In genomic region chr1:156572952-156573351, GRCm38 (mm10) we compare ENCODE assay signal across 29 mouse cellular contexts. TPM values are rescaled to one million over a fixed set of nuclear protein-coding genes. Genes with fewer than 3 reads are reported as not detected.
DNase-seq lines count a peak whose midpoint lies in the region; ATAC-seq and TF ChIP-seq lines count a peak whose summit lies in the region.
"Had no signal": no experiment of that assay in that cellular context is flagged by ENCODE, and none has a peak within 500 bp of the region (broad histone marks: within the 10 kb centered on the region; RNA-seq: fewer than 3 reads in every experiment).

No protein-coding gene starts in this region.

- 66% methylated on average over 4 of the region's 4 CpGs for WGBS in forebrain, postnatal 0 days
- 81% methylated on average over 4 of the region's 4 CpGs for WGBS in forebrain, embryonic 14.5 days

- DNase-seq in forebrain, postnatal 0 days: peak; percentile 34
- DNase-seq in forebrain, embryonic 14.5 days (ENCODE audit: low spot score): no peak
- DNase-seq in layer of hippocampus, adult 18-20 months (ENCODE audit: low spot score in 2 of 2): peak; percentile 50 to 69
- no peak for DNase-seq in layer of hippocampus, postnatal 10 days (ENCODE audit: low spot score in 2 of 2)
- peak; percentile 24 for DNase-seq in layer of hippocampus, adult 9-10 months (ENCODE audit: low spot score)
- DNase-seq in ovary, postnatal 36 days (ENCODE audit: low spot score): no peak
- DNase-seq: adrenal gland, postnatal 10 days; cerebellum, adult 11-12 months; cerebellum, adult 9-11 months; gastrocnemius, postnatal 10 days; heart, postnatal 14 days; kidney, postnatal 14 days; left cerebral cortex, postnatal 4 days; liver, postnatal 0 days; lung, postnatal 4 days; right cerebral cortex, postnatal 4 days; thymus, adult 18-20 months; thymus, postnatal 36 days had no signal

- peak; percentile 54; the same call in 1 of the 2 replicates for ATAC-seq in forebrain, postnatal 0 days
- no peak for ATAC-seq in forebrain, embryonic 14.5 days
- no peak for ATAC-seq in granulocyte monocyte progenitor cell, adult 5-6 weeks (replicated peaks; ENCODE audit: poor library complexity, severe bottlenecking)
- ATAC-seq: liver, embryonic 12.5 days; liver, postnatal 0 days; Patski had no signal

- H3K27ac ChIP-seq in forebrain, postnatal 0 days (ENCODE audit: low read depth, low read length): no peak overlapping the region; the same call in 1 of the 2 replicates
- H3K27ac ChIP-seq in forebrain, embryonic 14.5 days (ENCODE audit: low read depth, low read length): no peak overlapping the region
- H3K27ac ChIP-seq: embryonic facial prominence, embryonic 13.5 days; forebrain, embryonic 10.5 days; hindbrain, embryonic 10.5 days; hindbrain, embryonic 15.5 days; liver, embryonic 12.5 days; midbrain, embryonic 12.5 days; neural tube, embryonic 15.5 days; stomach, postnatal 0 days had no signal

- no peaks in the 10 kb centered on the region for H3K36me3 ChIP-seq in forebrain, postnatal 0 days (ENCODE audit: insufficient read depth)
- H3K36me3 ChIP-seq in forebrain, embryonic 14.5 days (ENCODE audit: control insufficient read depth, insufficient read depth, low read length): no peaks in the 10 kb centered on the region
- H3K36me3 ChIP-seq: embryonic facial prominence, embryonic 13.5 days; forebrain, embryonic 10.5 days; hindbrain, embryonic 10.5 days; hindbrain, embryonic 15.5 days; liver, embryonic 12.5 days; midbrain, embryonic 12.5 days; neural tube, embryonic 15.5 days had no signal

- no peaks in the 10 kb centered on the region for H3K27me3 ChIP-seq in forebrain, postnatal 0 days (ENCODE audit: insufficient read depth, low read length)
- no peaks in the 10 kb centered on the region for H3K27me3 ChIP-seq in forebrain, embryonic 14.5 days (replicated peaks; ENCODE audit: control insufficient read depth, insufficient read depth, low read length)
- H3K27me3 ChIP-seq: embryonic facial prominence, embryonic 13.5 days; hindbrain, embryonic 15.5 days; liver, embryonic 12.5 days; megakaryocyte, embryonic 14.5 days; midbrain, embryonic 12.5 days; neural tube, embryonic 15.5 days; Patski had no signal

- no peaks in the 10 kb centered on the region for H3K4me1 ChIP-seq in forebrain, postnatal 0 days (ENCODE audit: insufficient read depth)
- H3K4me1 ChIP-seq in forebrain, embryonic 14.5 days (ENCODE audit: control insufficient read depth, insufficient read depth, low read length): no peaks in the 10 kb centered on the region
- H3K4me1 ChIP-seq: forebrain, embryonic 10.5 days; hindbrain, embryonic 10.5 days; hindbrain, embryonic 15.5 days; midbrain, embryonic 12.5 days had no signal

- H3K4me3 ChIP-seq in forebrain, postnatal 0 days (ENCODE audit: low read depth, low read length): no peak overlapping the region
- no peak overlapping the region for H3K4me3 ChIP-seq in forebrain, embryonic 14.5 days (ENCODE audit: low read depth, low read length)
- H3K4me3 ChIP-seq: embryonic facial prominence, embryonic 13.5 days; forebrain, embryonic 10.5 days; hindbrain, embryonic 10.5 days; hindbrain, embryonic 15.5 days; liver, embryonic 12.5 days; megakaryocyte, embryonic 14.5 days; midbrain, embryonic 12.5 days; neural tube, embryonic 15.5 days had no signal

- TF ChIP-seq CTCF in forebrain, postnatal 0 days (IDR thresholded peaks at IDR 0.05; ENCODE audit: low read depth): no peak

- H3K9ac ChIP-seq in forebrain, postnatal 0 days: no peak overlapping the region
- H3K9ac ChIP-seq in forebrain, embryonic 14.5 days (ENCODE audit: low read length): no peak overlapping the region
- H3K9ac ChIP-seq: embryonic facial prominence, embryonic 13.5 days; hindbrain, embryonic 15.5 days; liver, embryonic 12.5 days; liver, postnatal 0 days; midbrain, embryonic 12.5 days; neural tube, embryonic 15.5 days had no signal

- no peaks in the 10 kb centered on the region for H3K9me3 ChIP-seq in forebrain, postnatal 0 days (ENCODE audit: low read length)
- no peaks in the 10 kb centered on the region for H3K9me3 ChIP-seq in forebrain, embryonic 14.5 days (replicated peaks; ENCODE audit: control insufficient read depth, low read length)
- H3K9me3 ChIP-seq: embryonic facial prominence, embryonic 13.5 days; forebrain, embryonic 10.5 days; hindbrain, embryonic 10.5 days; hindbrain, embryonic 15.5 days; liver, embryonic 12.5 days; megakaryocyte, embryonic 14.5 days; midbrain, embryonic 12.5 days; neural tube, embryonic 15.5 days had no signal

- H3K4me2 ChIP-seq in forebrain, postnatal 0 days (ENCODE audit: low read depth): no peak overlapping the region
- H3K4me2 ChIP-seq in forebrain, embryonic 14.5 days (ENCODE audit: low read length): no peak overlapping the region
- H3K4me2 ChIP-seq: embryonic facial prominence, embryonic 13.5 days; hindbrain, embryonic 15.5 days; liver, embryonic 12.5 days; midbrain, embryonic 12.5 days; neural tube, embryonic 15.5 days had no signal

RNA-seq across cellular contexts. Expression of gene Abl2, which starts 14.4 kb away (rescaled TPM):
- 21.4 and 29.2 TPM in 2 replicates for total RNA-seq in forebrain, postnatal 0 days (2014; rRNA removed)
- 2.8 and 4.6 TPM in 2 replicates for polyA plus RNA-seq in forebrain, postnatal 0 days (2015; fragmentation: Nextera tagmentation; extraction: Ambion mirVana)
- 5.7 and 8.0 TPM in 2 replicates for polyA plus RNA-seq in forebrain, embryonic 14.5 days (2014; fragmentation: Nextera tagmentation; extraction: Ambion mirVana)
- 10 to 100 TPM; 83.1 to 89.9 TPM for total RNA-seq in layer of hippocampus, adult 18-20 months (2021)
- total RNA-seq in layer of hippocampus, postnatal 10 days (2021): 10 to 100 TPM; 71.4 to 71.8 TPM
- total RNA-seq in granulocyte monocyte progenitor cell, adult 5-6 weeks (2014; fragmentation: Nextera tagmentation): 11.4 and 12.6 TPM in 2 replicates
- 15.6 and 22.6 TPM in 2 replicates for total RNA-seq in granulocyte monocyte progenitor cell, adult 5-6 weeks (2017)

RNA-seq across cellular contexts. Expression of gene Gm10031, which starts 49.1 kb away (rescaled TPM):
- 21.8 and 24.6 TPM in 2 replicates for total RNA-seq in forebrain, postnatal 0 days (2014; rRNA removed)
- 0.49 and 0.75 TPM in 2 replicates for polyA plus RNA-seq in forebrain, postnatal 0 days (2015; fragmentation: Nextera tagmentation; extraction: Ambion mirVana)
- polyA plus RNA-seq in forebrain, embryonic 14.5 days (2014; fragmentation: Nextera tagmentation; extraction: Ambion mirVana): 0.67 and 1.0 TPM in 2 replicates
- 10 to 100 TPM; 41.8 to 42.1 TPM for total RNA-seq in layer of hippocampus, adult 18-20 months (2021)
- total RNA-seq in layer of hippocampus, postnatal 10 days (2021): 10 to 100 TPM; 40.4 to 48.0 TPM
- total RNA-seq in granulocyte monocyte progenitor cell, adult 5-6 weeks (2014; fragmentation: Nextera tagmentation): 1.8 and 5.8 TPM in 2 replicates
- total RNA-seq in granulocyte monocyte progenitor cell, adult 5-6 weeks (2017): 11.7 and 14.4 TPM in 2 replicates

Comparison
In these comparisons a context has a peak if more than half of its experiments do, and no peak if none do; other contexts are left out.
1. DNase-seq: peak in forebrain, postnatal 0 days (single experiment), layer of hippocampus, adult 18-20 months (2 of 2) and layer of hippocampus, adult 9-10 months (single experiment); none in forebrain, embryonic 14.5 days (single experiment), layer of hippocampus, postnatal 10 days (0 of 2) and ovary, postnatal 36 days (single experiment).